Mouse (Mus musculus): ENCODE data around the gene Zscan26. TPM values are rescaled to one million over a fixed set of nuclear protein-coding genes. Genes with fewer than 3 reads are reported as not detected.

The Zscan26 gene
- polyA plus RNA-seq, 1 experiment from 2014 or later = 35.1 TPM

DNA sequence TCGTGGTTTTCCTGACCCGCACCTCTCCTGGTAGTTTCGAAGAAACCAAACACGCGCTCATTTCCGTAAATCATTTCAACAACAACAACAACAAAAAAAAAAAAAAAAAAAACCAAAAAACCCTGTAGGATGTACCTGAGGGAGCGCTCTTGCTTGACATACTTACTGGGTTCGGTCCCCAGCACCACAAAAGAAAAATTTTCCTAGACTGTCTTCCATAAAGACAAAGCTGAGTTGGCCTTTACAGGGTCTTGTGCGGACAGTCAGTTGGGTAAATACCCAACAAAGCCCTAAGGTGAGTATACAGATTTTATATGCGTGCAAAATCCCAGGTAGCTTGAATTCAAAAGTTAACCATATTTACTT lies 12.3 kb downstream of the Zscan26 start:
- H3K4me3 ChIP-seq (ENCODE audit: low read length) = peak overlapping the region; percentile 60
- 0 out of 2 replicates have a peak, but pooled peaks cover 5% of the 10 kb centered on the region for H3K4me1 ChIP-seq (replicated peaks; ENCODE audit: control insufficient read depth, insufficient read depth, low read length)
- H3K4me2 ChIP-seq (ENCODE audit: low read depth, low read length) = peak overlapping the region; percentile 91
- ATAC-seq (ENCODE audit: low read depth) = 0 out of 2 replicates have a peak, but pooled peaks have one; percentile 16
- no peaks in the 10 kb centered on the region for H3K27me3 ChIP-seq (ENCODE audit: control insufficient read depth, insufficient read depth, low read depth, low read length)
- peak overlapping the region; percentile 81 for H3K27ac ChIP-seq (ENCODE audit: low read length)
- H3K9me3 ChIP-seq (ENCODE audit: control insufficient read depth, low read length) = no peaks in the 10 kb centered on the region
- WGBS = 15% methylated on average over 10 of the region's 10 CpGs
- peak overlapping the region; percentile 73 for H3K9ac ChIP-seq (ENCODE audit: low read length)
- peaks cover 26% of the 10 kb centered on the region for H3K36me3 ChIP-seq (ENCODE audit: control insufficient read depth, insufficient read depth, low read length)

- Histone ChIP-seq H3K4me1 (replicated peaks; ENCODE audit: control insufficient read depth, insufficient read depth, low read length) (0 out of 2 replicates have a peak, but pooled peaks cover 5% of the 10 kb centered on the region), H3K9ac (ENCODE audit: low read length) (peak within 1 kb of the TSS; percentile 73), H3K36me3 (ENCODE audit: control insufficient read depth, insufficient read depth, low read length) (peaks cover 24% of the 10 kb centered on the region), H3K27me3 (ENCODE audit: control insufficient read depth, insufficient read depth, low read depth, low read length) (no peaks in the 10 kb centered on the region), H3K9me3 (ENCODE audit: control insufficient read depth, low read length) (no peaks in the 10 kb centered on the region), H3K4me2 (ENCODE audit: low read depth, low read length) (peak within 1 kb of the TSS; percentile 91), H3K4me3 (ENCODE audit: low read length) (peak within 1 kb of the TSS; percentile 60), H3K27ac (ENCODE audit: low read length) (peak within 1 kb of the TSS; percentile 81)
- peak; percentile 91 for ATAC-seq (ENCODE audit: low read depth)
- WGBS = 1% methylated on average over 32 of the region's 32 CpGs
Observed at GRCm38 (mm10) chr13:21440503-21441206, 12.9 kb downstream of the Zscan26 start, which contains the start of gene Pgbd1. Gene Pgbd1, minus strand, starts transcription at chr13:21441058.

DNA sequence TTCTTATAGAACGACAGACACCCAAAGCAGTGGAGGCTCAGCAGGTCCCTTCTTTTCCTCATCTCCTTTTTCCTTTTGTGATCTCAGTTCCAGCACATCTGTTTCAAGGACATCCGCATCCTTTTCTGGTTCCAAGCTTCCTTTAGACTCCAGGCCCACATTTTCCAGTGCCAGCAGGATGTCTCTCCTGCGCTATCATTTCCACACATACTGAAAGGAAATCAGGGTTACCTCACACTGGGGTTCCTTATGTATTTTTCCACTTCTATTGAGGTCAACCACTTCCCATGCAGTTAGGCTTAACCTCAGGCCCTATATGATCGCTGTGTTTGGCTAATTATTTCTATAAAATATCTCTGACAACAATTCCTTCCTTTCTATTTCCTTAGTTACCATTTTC lies 18.1 kb downstream of the Zscan26 start:
- 75% methylated on average over 4 of the region's 4 CpGs for WGBS
- H3K4me2 ChIP-seq (ENCODE audit: low read depth, low read length) = no peak overlapping the region

GRCm38 (mm10) chr13:21427631-21428030 lies 25.9 kb downstream of the Zscan26 start:
- H3K4me1 ChIP-seq (replicated peaks; ENCODE audit: control insufficient read depth, insufficient read depth, low read length) = no peaks in the 10 kb centered on the region
- ATAC-seq (ENCODE audit: low read depth) = no peak
- no peaks in the 10 kb centered on the region for H3K9me3 ChIP-seq (ENCODE audit: control insufficient read depth, low read length)
- H3K4me3 ChIP-seq (ENCODE audit: low read length) = no peak overlapping the region
- no peak overlapping the region for H3K9ac ChIP-seq (ENCODE audit: low read length)
- no peak overlapping the region for H3K27ac ChIP-seq (ENCODE audit: low read length)
- no peak overlapping the region for H3K4me2 ChIP-seq (ENCODE audit: low read depth, low read length)
- H3K36me3 ChIP-seq (ENCODE audit: control insufficient read depth, insufficient read depth, low read length) = no peaks in the 10 kb centered on the region
- no peaks in the 10 kb centered on the region for H3K27me3 ChIP-seq (ENCODE audit: control insufficient read depth, insufficient read depth, low read depth, low read length)
- 98% methylated on average over 1 of the region's 1 CpGs for WGBS

More for the DNA sequence above, 18.1 kb downstream of the Zscan26 start:
- Histone ChIP-seq H3K27ac (ENCODE audit: low read length) (no peak overlapping the region), H3K9me3 (ENCODE audit: control insufficient read depth, low read length) (no peaks in the 10 kb centered on the region), H3K36me3 (ENCODE audit: control insufficient read depth, insufficient read depth, low read length) (no peaks in the 10 kb centered on the region), H3K9ac (ENCODE audit: low read length) (no peak overlapping the region), H3K27me3 (ENCODE audit: control insufficient read depth, insufficient read depth, low read depth, low read length) (no peaks in the 10 kb centered on the region), H3K4me1 (replicated peaks; ENCODE audit: control insufficient read depth, insufficient read depth, low read length) (0 out of 2 replicates have a peak, but pooled peaks cover 5% of the 10 kb centered on the region), H3K4me3 (ENCODE audit: low read length) (no peak overlapping the region)
- no peak for ATAC-seq (ENCODE audit: low read depth)

GRCm38 (mm10) chr13:21423301-21423700 lies 30.2 kb downstream of the Zscan26 start:
- ATAC-seq (ENCODE audit: low read depth) = no peak

GRCm38 (mm10) chr13:21418865-21419264 lies 34.7 kb downstream of the Zscan26 start:
- H3K4me3 ChIP-seq (ENCODE audit: low read length) = no peak overlapping the region
- H3K4me2 ChIP-seq (ENCODE audit: low read depth, low read length) = no peak overlapping the region
- no peak for ATAC-seq (ENCODE audit: low read depth)
- no peak overlapping the region for H3K27ac ChIP-seq (ENCODE audit: low read length)
- no peaks in the 10 kb centered on the region for H3K36me3 ChIP-seq (ENCODE audit: control insufficient read depth, insufficient read depth, low read length)
- 49% methylated on average over 6 of the region's 6 CpGs for WGBS
- H3K4me1 ChIP-seq (replicated peaks; ENCODE audit: control insufficient read depth, insufficient read depth, low read length) = peaks cover 2% of the 10 kb centered on the region; the same call in 1 of the 2 replicates
- H3K9me3 ChIP-seq (ENCODE audit: control insufficient read depth, low read length) = no peaks in the 10 kb centered on the region
- no peak overlapping the region for H3K9ac ChIP-seq (ENCODE audit: low read length)
- no peaks in the 10 kb centered on the region for H3K27me3 ChIP-seq (ENCODE audit: control insufficient read depth, insufficient read depth, low read depth, low read length)

More at GRCm38 (mm10) chr13:21423301-21423700, 30.2 kb downstream of the Zscan26 start:
- Histone ChIP-seq H3K4me3 (ENCODE audit: low read length) (no peak overlapping the region), H3K4me2 (ENCODE audit: low read depth, low read length) (no peak overlapping the region), H3K36me3 (ENCODE audit: control insufficient read depth, insufficient read depth, low read length) (no peaks in the 10 kb centered on the region), H3K9ac (ENCODE audit: low read length) (no peak overlapping the region), H3K9me3 (ENCODE audit: control insufficient read depth, low read length) (no peaks in the 10 kb centered on the region), H3K27ac (ENCODE audit: low read length) (no peak overlapping the region), H3K4me1 (replicated peaks; ENCODE audit: control insufficient read depth, insufficient read depth, low read length) (0 out of 2 replicates have a peak, but pooled peaks cover 2% of the 10 kb centered on the region), H3K27me3 (ENCODE audit: control insufficient read depth, insufficient read depth, low read depth, low read length) (no peaks in the 10 kb centered on the region)
- WGBS = 56% methylated on average over 5 of the region's 5 CpGs

- no peak overlapping the region for H3K9ac ChIP-seq (ENCODE audit: low read length)
- no peak overlapping the region for H3K27ac ChIP-seq (ENCODE audit: low read length)
- no peaks in the 10 kb centered on the region for H3K27me3 ChIP-seq (ENCODE audit: control insufficient read depth, insufficient read depth, low read depth, low read length)
- H3K4me1 ChIP-seq (replicated peaks; ENCODE audit: control insufficient read depth, insufficient read depth, low read length) = peaks cover 2% of the 10 kb centered on the region; the same call in 1 of the 2 replicates
- ATAC-seq (ENCODE audit: low read depth) = no peak
- H3K4me3 ChIP-seq (ENCODE audit: low read length) = no peak overlapping the region
- H3K9me3 ChIP-seq (ENCODE audit: control insufficient read depth, low read length) = no peaks in the 10 kb centered on the region
- no peaks in the 10 kb centered on the region for H3K36me3 ChIP-seq (ENCODE audit: control insufficient read depth, insufficient read depth, low read length)
- H3K4me2 ChIP-seq (ENCODE audit: low read depth, low read length) = no peak overlapping the region
- 76% methylated on average over 6 of the region's 6 CpGs for WGBS
Observed at GRCm38 (mm10) chr13:21417298-21418010, 36.1 kb downstream of the Zscan26 start.

GRCm38 (mm10) chr13:21415750-21416149 lies 37.8 kb downstream of the Zscan26 start:
- H3K9ac ChIP-seq (ENCODE audit: low read length) = no peak overlapping the region
- H3K36me3 ChIP-seq (ENCODE audit: control insufficient read depth, insufficient read depth, low read length) = no peaks in the 10 kb centered on the region
- WGBS = 85% methylated on average over 2 of the region's 2 CpGs
- H3K4me3 ChIP-seq (ENCODE audit: low read length) = no peak overlapping the region
- no peaks in the 10 kb centered on the region for H3K9me3 ChIP-seq (ENCODE audit: control insufficient read depth, low read length)
- ATAC-seq (ENCODE audit: low read depth) = no peak
- no peak overlapping the region for H3K4me2 ChIP-seq (ENCODE audit: low read depth, low read length)
- no peaks in the 10 kb centered on the region for H3K27me3 ChIP-seq (ENCODE audit: control insufficient read depth, insufficient read depth, low read depth, low read length)
- no peak overlapping the region for H3K27ac ChIP-seq (ENCODE audit: low read length)
- peaks cover 2% of the 10 kb centered on the region; the same call in 1 of the 2 replicates for H3K4me1 ChIP-seq (replicated peaks; ENCODE audit: control insufficient read depth, insufficient read depth, low read length)

- Histone ChIP-seq H3K27me3 (ENCODE audit: control insufficient read depth, insufficient read depth, low read depth, low read length) (no peaks in the 10 kb centered on the region), H3K4me1 (replicated peaks; ENCODE audit: control insufficient read depth, insufficient read depth, low read length) (peaks cover 2% of the 10 kb centered on the region; the same call in 1 of the 2 replicates), H3K4me3 (ENCODE audit: low read length) (no peak overlapping the region), H3K9ac (ENCODE audit: low read length) (no peak overlapping the region), H3K27ac (ENCODE audit: low read length) (peak overlapping the region; percentile 44), H3K9me3 (ENCODE audit: control insufficient read depth, low read length) (no peaks in the 10 kb centered on the region), H3K4me2 (ENCODE audit: low read depth, low read length) (no peak overlapping the region), H3K36me3 (ENCODE audit: control insufficient read depth, insufficient read depth, low read length) (no peaks in the 10 kb centered on the region)
- 54% methylated on average over 4 of the region's 4 CpGs for WGBS
- no peak for ATAC-seq (ENCODE audit: low read depth)
Observed at GRCm38 (mm10) chr13:21415266-21415665, 38.3 kb downstream of the Zscan26 start.

Data from lung, embryonic 16.5 days (tissue).